Mouse (Mus musculus) effector memory CD4-positive, alpha-beta T cell, adult 5 months (primary cell): ENCODE data around the gene Zscan29. TPM values are rescaled to one million over a fixed set of nuclear protein-coding genes. Genes with fewer than 3 reads are reported as not detected.

Source experiments
- polyA plus RNA-seq: library from polyadenylated mRNA; unstranded; fragments of 100-300 nt; shearing (Covaris generic); gene quantifications from one replicate; pipeline ENCODE4 v1.2.1, GENCODE M21; 2017

The Zscan29 gene
- polyA plus RNA-seq = 21.5 TPM

DNA sequence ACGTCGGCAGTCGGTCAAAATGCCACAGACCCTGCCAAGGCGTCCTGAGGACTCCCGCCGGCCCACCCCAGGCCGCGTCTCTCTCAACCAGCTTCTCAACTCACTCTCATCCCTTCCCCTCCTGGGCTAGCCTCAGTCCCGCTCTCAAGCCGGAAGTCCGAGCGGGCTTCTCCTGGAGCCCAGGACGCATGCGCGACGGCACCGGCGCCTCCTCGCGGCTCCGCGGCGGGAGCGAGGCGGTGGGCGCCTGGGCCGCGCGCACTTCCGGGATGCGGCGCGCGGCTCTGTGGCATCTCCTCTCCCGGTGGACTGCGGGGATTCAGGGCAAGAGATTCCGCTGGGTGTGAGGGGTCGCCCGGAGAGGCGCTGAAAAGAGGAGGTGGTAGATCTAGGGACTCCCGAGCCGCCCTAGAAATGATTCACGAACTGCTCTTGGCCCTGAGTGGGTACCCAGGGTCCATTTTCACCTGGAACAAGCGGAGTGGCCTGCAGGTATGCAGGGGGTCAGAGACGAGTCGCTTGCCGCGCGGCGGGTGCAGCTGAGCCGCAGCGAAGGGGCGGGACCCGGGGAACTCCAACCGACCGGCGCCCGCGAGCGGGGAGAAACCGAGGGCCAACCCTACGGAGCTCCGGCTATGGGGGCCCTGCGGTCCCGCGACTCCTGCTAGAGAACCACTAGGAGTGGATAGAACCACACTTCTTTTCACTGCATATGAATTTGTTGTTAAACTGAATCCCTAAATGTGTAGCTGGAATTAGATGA, at the start of gene Zscan29:
Gene Zscan29, minus strand, starts transcription at position 146 of the 763 bp plus-strand sequence.

DNA sequence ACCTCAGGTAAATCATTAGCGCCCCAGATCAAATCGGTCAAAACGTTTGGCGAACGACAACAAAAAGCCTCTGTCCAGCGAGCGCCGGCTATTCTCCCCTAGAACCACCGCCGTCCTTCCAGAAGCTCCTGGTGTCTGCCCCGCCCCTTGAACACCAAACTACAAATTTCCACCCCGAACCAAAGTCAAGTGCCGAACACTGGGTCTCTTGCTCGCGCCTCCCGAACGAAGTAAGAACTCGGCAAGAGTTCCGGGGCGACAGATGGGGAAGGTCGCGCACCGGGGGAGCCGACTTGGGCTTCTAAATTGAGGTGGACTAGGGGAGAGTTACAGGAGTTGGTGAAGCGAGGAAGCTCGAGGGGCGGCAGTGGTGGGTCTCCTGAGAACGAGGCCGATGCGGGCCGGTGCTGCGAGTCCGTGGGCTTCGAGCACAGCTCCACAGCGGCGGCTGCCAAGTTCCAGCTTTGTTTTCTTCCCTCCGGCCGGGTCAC, 399 bp downstream of the Zscan29 start, which contains the start of gene Tubgcp4:
Gene Tubgcp4, plus strand, starts transcription at position 174 of the 491 bp plus-strand sequence.

DNA sequence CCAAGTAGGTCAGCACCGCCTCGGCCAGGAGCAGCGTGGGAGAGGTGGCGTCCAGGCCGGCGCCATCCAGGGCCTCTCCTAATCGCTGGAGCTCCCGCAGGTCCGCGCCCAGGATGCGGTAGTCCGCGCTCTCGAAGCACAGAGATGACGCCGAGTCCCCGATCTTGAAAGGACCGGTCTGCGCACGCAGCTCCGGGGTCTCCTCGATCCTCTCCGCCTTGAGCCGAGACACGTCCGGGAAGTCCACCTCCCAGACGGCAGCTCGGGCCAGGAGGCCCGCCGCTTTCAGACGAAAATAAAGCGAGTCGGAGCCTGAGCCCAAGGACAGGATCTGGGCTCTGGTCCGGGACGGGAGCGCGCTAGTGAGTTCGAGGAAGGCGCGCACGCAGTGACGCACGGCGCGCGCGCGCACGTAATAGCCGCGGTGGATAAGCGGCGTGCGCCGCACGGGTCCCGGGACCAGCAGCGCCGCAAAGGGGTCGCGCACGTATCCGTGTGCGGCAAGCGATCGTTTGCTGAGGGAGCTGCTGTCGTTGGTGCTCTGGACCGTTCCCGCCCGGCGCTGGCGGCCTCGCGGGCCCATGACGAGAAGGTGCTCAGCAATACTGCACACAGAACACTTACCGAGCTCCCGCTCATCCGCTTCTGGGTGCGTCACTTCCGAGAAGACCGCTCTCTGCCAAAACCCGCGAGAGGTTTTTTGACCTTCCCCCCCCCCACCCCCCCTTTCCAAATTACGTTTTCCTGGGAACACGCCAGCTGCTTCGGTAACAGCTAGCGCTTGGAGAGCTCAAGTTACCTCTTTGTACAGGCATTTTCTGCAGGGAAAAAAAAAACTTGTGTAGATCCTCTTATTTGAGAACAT, 30.7 kb downstream of the Zscan29 start, which contains the start of the genes Adal and Lcmt2:
Gene Adal, plus strand, starts transcription at position 411 of the 865 bp plus-strand sequence.
Gene Lcmt2, minus strand, starts transcription at position 636 of the 865 bp plus-strand sequence.

DNA sequence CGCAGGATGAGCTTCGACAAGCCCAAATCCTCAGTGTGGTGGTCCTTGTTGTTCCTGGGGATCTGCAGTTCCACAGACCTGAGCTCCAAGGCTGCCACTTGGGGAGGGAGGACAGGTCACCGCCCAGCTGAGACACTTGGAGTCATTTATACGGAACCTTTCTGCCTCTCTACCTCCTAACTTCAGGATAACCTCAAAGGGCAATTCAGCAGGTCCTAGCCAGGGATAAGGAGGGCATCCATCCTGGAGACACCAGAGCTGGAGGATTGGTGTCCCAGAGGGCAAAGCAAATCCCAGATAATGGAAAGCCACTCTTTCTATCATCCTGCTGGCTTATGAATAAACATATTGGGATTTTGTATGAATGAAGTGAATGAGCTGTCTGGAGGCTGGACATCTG, 61.2 kb downstream of the Zscan29 start, which contains the start of gene Tgm7:
Gene Tgm7, minus strand, starts transcription at position 101 of the 400 bp plus-strand sequence.

Other genes starting within 250 kb of the Zscan29 start
- gene Ubr1, start 200.4 kb downstream of the Zscan29 start, polyA plus RNA-seq = 44.7 TPM
- 25.2 TPM for gene Tmem62, start 194.1 kb downstream of the Zscan29 start, polyA plus RNA-seq
- 104 TPM for gene Ccndbp1, start 162.7 kb downstream of the Zscan29 start, polyA plus RNA-seq
- not detected for gene Epb42, start 134.1 kb downstream of the Zscan29 start, polyA plus RNA-seq
- not detected for gene Tgm5, start 85.3 kb downstream of the Zscan29 start, polyA plus RNA-seq
- not detected for gene Tgm7, start 61.3 kb downstream of the Zscan29 start, polyA plus RNA-seq
- gene Adal, start 30.7 kb downstream of the Zscan29 start, polyA plus RNA-seq = 7.2 TPM
- gene Lcmt2, start 30.5 kb downstream of the Zscan29 start, polyA plus RNA-seq = 14.0 TPM
- 51.9 TPM for gene Tubgcp4, start 471 bp downstream of the Zscan29 start, polyA plus RNA-seq
- 69.7 TPM for gene Trp53bp1, start 100.3 kb upstream of the Zscan29 start, polyA plus RNA-seq
- not detected for gene Map1a, start 118.5 kb upstream of the Zscan29 start, polyA plus RNA-seq
- 13.4 TPM for gene Ppip5k1, start 184.3 kb upstream of the Zscan29 start, polyA plus RNA-seq
- not detected for gene Ckmt1, start 186.6 kb upstream of the Zscan29 start, polyA plus RNA-seq
- gene Strc, start 216.0 kb upstream of the Zscan29 start, polyA plus RNA-seq = 0.59 TPM
- 371 TPM for gene Pdia3, start 242.7 kb upstream of the Zscan29 start, polyA plus RNA-seq
- 1.8 TPM for gene Catsper2, start 242.7 kb upstream of the Zscan29 start, polyA plus RNA-seq